Mouse (Mus musculus): ENCODE results near the gene Sh3bgrl. TPM values are rescaled to one million over a fixed set of nuclear protein-coding genes. Genes with fewer than 3 reads are reported as not detected.

Sh3bgrl gene
- polyA plus RNA-seq, 1 experiment from 2014 or later, result 280 TPM

- no peak for ATAC-seq
- 89% methylated on average over 4 of the region's 4 CpGs for WGBS
- Histone ChIP-seq H3K36me3 (ENCODE audit: control insufficient read depth, insufficient read depth) (no peaks in the 10 kb centered on the region), H3K27me3 (replicated peaks; ENCODE audit: control insufficient read depth, insufficient read depth, low read length) (no peaks in the 10 kb centered on the region), H3K4me1 (replicated peaks; ENCODE audit: control insufficient read depth, insufficient read depth, low read length) (no peaks in the 10 kb centered on the region), H3K4me2 (ENCODE audit: low read length) (no peak overlapping the region), H3K9me3 (ENCODE audit: control insufficient read depth, low read length) (no peaks in the 10 kb centered on the region), H3K9ac (replicated peaks; ENCODE audit: low read depth, low read length) (no peak overlapping the region), H3K27ac (ENCODE audit: low read length) (no peak overlapping the region), H3K4me3 (replicated peaks; ENCODE audit: low read length) (no peak overlapping the region)
Measured at GRCm38 (mm10) chrX:109189607-109190006, 94.4 kb downstream of the Sh3bgrl start.

- Histone ChIP-seq H3K27ac (ENCODE audit: low read length) (no peak overlapping the region), H3K4me1 (replicated peaks; ENCODE audit: control insufficient read depth, insufficient read depth, low read length) (no peaks in the 10 kb centered on the region), H3K9ac (replicated peaks; ENCODE audit: low read depth, low read length) (no peak overlapping the region), H3K36me3 (ENCODE audit: control insufficient read depth, insufficient read depth) (no peaks in the 10 kb centered on the region), H3K4me3 (replicated peaks; ENCODE audit: low read length) (no peak overlapping the region), H3K27me3 (replicated peaks; ENCODE audit: control insufficient read depth, insufficient read depth, low read length) (no peaks in the 10 kb centered on the region), H3K9me3 (ENCODE audit: control insufficient read depth, low read length) (no peaks in the 10 kb centered on the region), H3K4me2 (ENCODE audit: low read length) (no peak overlapping the region)
- ATAC-seq, result no peak
- WGBS, result 66% methylated on average over 4 of the region's 4 CpGs
Measured at GRCm38 (mm10) chrX:109190969-109191368, 95.8 kb downstream of the Sh3bgrl start.

- Histone ChIP-seq H3K9me3 (ENCODE audit: control insufficient read depth, low read length) (no peaks in the 10 kb centered on the region), H3K27ac (ENCODE audit: low read length) (no peak overlapping the region), H3K27me3 (replicated peaks; ENCODE audit: control insufficient read depth, insufficient read depth, low read length) (no peaks in the 10 kb centered on the region), H3K4me1 (replicated peaks; ENCODE audit: control insufficient read depth, insufficient read depth, low read length) (no peaks in the 10 kb centered on the region), H3K4me2 (ENCODE audit: low read length) (no peak overlapping the region), H3K9ac (replicated peaks; ENCODE audit: low read depth, low read length) (no peak overlapping the region), H3K4me3 (replicated peaks; ENCODE audit: low read length) (no peak overlapping the region), H3K36me3 (ENCODE audit: control insufficient read depth, insufficient read depth) (no peaks in the 10 kb centered on the region)
- ATAC-seq, result no peak
- 75% methylated on average over 4 of the region's 4 CpGs for WGBS
Measured at GRCm38 (mm10) chrX:109191436-109191835, 96.3 kb downstream of the Sh3bgrl start.

- H3K4me3 ChIP-seq (replicated peaks; ENCODE audit: low read length), result no peak within 1 kb of the TSS
- H3K9me3 ChIP-seq (ENCODE audit: control insufficient read depth, low read length), result no peaks in the 10 kb centered on the region
- H3K36me3 ChIP-seq (ENCODE audit: control insufficient read depth, insufficient read depth), result no peaks in the 10 kb centered on the region
- H3K4me1 ChIP-seq (replicated peaks; ENCODE audit: control insufficient read depth, insufficient read depth, low read length), result no peaks in the 10 kb centered on the region
- 85% methylated on average over 4 of the region's 4 CpGs for WGBS
- H3K27me3 ChIP-seq (replicated peaks; ENCODE audit: control insufficient read depth, insufficient read depth, low read length), result no peaks in the 10 kb centered on the region
- H3K4me2 ChIP-seq (ENCODE audit: low read length), result no peak within 1 kb of the TSS
- H3K27ac ChIP-seq (ENCODE audit: low read length), result no peak within 1 kb of the TSS
- no peak within 1 kb of the TSS for H3K9ac ChIP-seq (replicated peaks; ENCODE audit: low read depth, low read length)
- no peak for ATAC-seq
Measured at GRCm38 (mm10) chrX:109196468-109196867, 101.3 kb downstream of the Sh3bgrl start, which contains the start of gene Gm6377. TSS of gene Gm6377 (plus strand) at chrX:109196756.

- Histone ChIP-seq H3K27me3 (replicated peaks; ENCODE audit: control insufficient read depth, insufficient read depth, low read length) (no peaks in the 10 kb centered on the region), H3K9me3 (ENCODE audit: control insufficient read depth, low read length) (no peaks in the 10 kb centered on the region), H3K4me3 (replicated peaks; ENCODE audit: low read length) (no peak overlapping the region), H3K4me2 (ENCODE audit: low read length) (no peak overlapping the region), H3K36me3 (ENCODE audit: control insufficient read depth, insufficient read depth) (no peaks in the 10 kb centered on the region), H3K9ac (replicated peaks; ENCODE audit: low read depth, low read length) (no peak overlapping the region), H3K27ac (ENCODE audit: low read length) (no peak overlapping the region), H3K4me1 (replicated peaks; ENCODE audit: control insufficient read depth, insufficient read depth, low read length) (no peaks in the 10 kb centered on the region)
- ATAC-seq, result no peak
Measured at GRCm38 (mm10) chrX:109207843-109208242, 112.7 kb downstream of the Sh3bgrl start.

GRCm38 (mm10) chrX:109228720-109229119, 133.6 kb downstream of the Sh3bgrl start:
- ATAC-seq, result no peak
- 96% methylated on average over 1 of the region's 1 CpGs for WGBS

GRCm38 (mm10) chrX:109235383-109236036, 140.3 kb downstream of the Sh3bgrl start:
- Histone ChIP-seq H3K4me1 (replicated peaks; ENCODE audit: control insufficient read depth, insufficient read depth, low read length) (no peaks in the 10 kb centered on the region), H3K9me3 (ENCODE audit: control insufficient read depth, low read length) (no peaks in the 10 kb centered on the region), H3K36me3 (ENCODE audit: control insufficient read depth, insufficient read depth) (no peaks in the 10 kb centered on the region), H3K9ac (replicated peaks; ENCODE audit: low read depth, low read length) (no peak overlapping the region), H3K27ac (ENCODE audit: low read length) (no peak overlapping the region), H3K4me2 (ENCODE audit: low read length) (no peak overlapping the region), H3K27me3 (replicated peaks; ENCODE audit: control insufficient read depth, insufficient read depth, low read length) (no peaks in the 10 kb centered on the region), H3K4me3 (replicated peaks; ENCODE audit: low read length) (no peak overlapping the region)
- no peak for ATAC-seq
- WGBS, result 95% methylated on average over 3 of the region's 3 CpGs

More at GRCm38 (mm10) chrX:109228720-109229119, 133.6 kb downstream of the Sh3bgrl start:
- Histone ChIP-seq H3K9me3 (ENCODE audit: control insufficient read depth, low read length) (no peaks in the 10 kb centered on the region), H3K27me3 (replicated peaks; ENCODE audit: control insufficient read depth, insufficient read depth, low read length) (no peaks in the 10 kb centered on the region), H3K4me1 (replicated peaks; ENCODE audit: control insufficient read depth, insufficient read depth, low read length) (no peaks in the 10 kb centered on the region), H3K9ac (replicated peaks; ENCODE audit: low read depth, low read length) (no peak overlapping the region), H3K36me3 (ENCODE audit: control insufficient read depth, insufficient read depth) (no peaks in the 10 kb centered on the region), H3K4me2 (ENCODE audit: low read length) (no peak overlapping the region), H3K27ac (ENCODE audit: low read length) (no peak overlapping the region), H3K4me3 (replicated peaks; ENCODE audit: low read length) (no peak overlapping the region)

- ATAC-seq, result no peak
- H3K4me3 ChIP-seq (replicated peaks; ENCODE audit: low read length), result no peak overlapping the region
- no peaks in the 10 kb centered on the region for H3K4me1 ChIP-seq (replicated peaks; ENCODE audit: control insufficient read depth, insufficient read depth, low read length)
Measured at GRCm38 (mm10) chrX:109238163-109238562, 143.0 kb downstream of the Sh3bgrl start.

More at GRCm38 (mm10) chrX:109238163-109238562, 143.0 kb downstream of the Sh3bgrl start:
- Histone ChIP-seq H3K9me3 (ENCODE audit: control insufficient read depth, low read length) (no peaks in the 10 kb centered on the region), H3K36me3 (ENCODE audit: control insufficient read depth, insufficient read depth) (no peaks in the 10 kb centered on the region), H3K27ac (ENCODE audit: low read length) (no peak overlapping the region), H3K4me2 (ENCODE audit: low read length) (no peak overlapping the region), H3K9ac (replicated peaks; ENCODE audit: low read depth, low read length) (no peak overlapping the region), H3K27me3 (replicated peaks; ENCODE audit: control insufficient read depth, insufficient read depth, low read length) (no peaks in the 10 kb centered on the region)

Data from forebrain, embryonic 16.5 days (tissue).